Mouse (Mus musculus) cerebellum, adult 2 months (tissue): ENCODE data around the gene Spint2.

ENCODE experiments used
- CTCF ChIP-seq: fragments of 200-500 bp; IDR thresholded peaks from 2 replicates; pipeline ENCODE4 v1.5.1; 2011; ENCODE audit warnings: low read depth, mild to moderate bottlenecking, control low read depth, low read length, moderate library complexity, borderline replicate concordance; ENCODE audit not compliant: insufficient read depth
- POLR2A ChIP-seq: fragments of 200-500 bp; IDR thresholded peaks from 2 replicates; pipeline ENCODE4 v1.6.1; 2011; ENCODE audit warnings: low read length, control low read depth, borderline replicate concordance; ENCODE audit not compliant: insufficient read depth

- TF ChIP-seq CTCF (no peak), POLR2A (no peak)
Measured at GRCm38 (mm10) chr7:29284523-29284922, 2.8 kb upstream of the Spint2 start.
